Mouse (Mus musculus) lung, adult 2 months (tissue): Measurements from ENCODE around the gene Lrrc25.

Source experiments
- CTCF ChIP-seq: fragments of 200-500 bp; IDR thresholded peaks from 2 replicates; pipeline ENCODE4 v1.5.1; 2011; ENCODE audit warnings: mild to moderate bottlenecking, low read length, control low read depth; ENCODE audit not compliant: insufficient read depth
- POLR2A ChIP-seq: fragments of 200-500 bp; IDR thresholded peaks from 2 replicates; pipeline ENCODE4 v1.6.1; 2011; ENCODE audit warnings: low read depth, mild to moderate bottlenecking, control low read depth, low read length, borderline replicate concordance; ENCODE audit errors: extremely low read depth

DNA sequence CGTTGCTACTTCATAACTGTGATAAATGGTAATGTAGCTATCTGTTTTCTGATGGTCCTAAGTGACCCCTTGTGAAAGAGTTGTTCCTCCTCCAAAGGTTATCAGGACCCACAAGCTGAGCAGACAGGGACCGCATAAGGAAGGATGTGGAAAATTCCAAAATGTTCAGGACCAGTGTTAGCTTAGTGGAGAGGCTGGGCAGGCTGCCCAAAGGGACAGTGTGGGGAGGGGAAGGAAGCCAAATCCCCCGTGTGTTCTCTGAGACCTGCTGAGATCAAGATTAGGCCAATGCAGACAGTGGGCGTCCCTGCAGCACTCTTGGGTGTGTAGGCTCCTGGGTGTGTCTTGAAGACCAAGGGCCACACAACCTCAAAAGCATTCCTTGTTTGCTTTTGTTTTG is 41.0 kb upstream of the Lrrc25 start:
- TF ChIP-seq POLR2A, result no peak
- TF ChIP-seq CTCF, result no peak
